Mouse (Mus musculus) ES-Bruce4 (cell line): Measurements from ENCODE around the gene Uap1. TPM values are rescaled to one million over a fixed set of nuclear protein-coding genes. Genes with fewer than 3 reads are reported as not detected.

Source experiments
- H3K27ac ChIP-seq: 2 replicates; pipeline ENCODE4 v1.5.1; 2012; ENCODE audit warnings: low read length, inconsistent platforms; ENCODE audit not compliant: insufficient read depth
- H3K27me3 ChIP-seq: 2 replicates; pipeline ENCODE4 v1.6.1; 2012; ENCODE audit warnings: mild to moderate bottlenecking, low read length, inconsistent platforms; ENCODE audit not compliant: control insufficient read depth, poor library complexity, insufficient read depth, severe bottlenecking
- H3K36me3 ChIP-seq: 2 replicates; pipeline ENCODE4 v1.6.1; 2012; ENCODE audit warnings: inconsistent platforms, mild to moderate bottlenecking, low read length, moderate library complexity; ENCODE audit not compliant: control insufficient read depth, poor library complexity, insufficient read depth, severe bottlenecking
- H3K4me1 ChIP-seq: one replicate; pipeline ENCODE4 v1.8.1; 2011; ENCODE audit warnings: low read length; ENCODE audit not compliant: control insufficient read depth, insufficient read depth
- H3K4me3 ChIP-seq: 2 replicates; pipeline ENCODE4 v1.5.1; 2011; ENCODE audit warnings: low read depth, mild to moderate bottlenecking, low read length
- H3K9ac ChIP-seq: 2 replicates; pipeline ENCODE4 v1.6.1; 2012; ENCODE audit warnings: low read depth, mild to moderate bottlenecking, inconsistent platforms; ENCODE audit not compliant: poor library complexity, severe bottlenecking
- H3K9me3 ChIP-seq: replicated peaks from 2 replicates; pipeline ENCODE4 v1.6.1; 2012; ENCODE audit warnings: mild to moderate bottlenecking, low read length, inconsistent platforms; ENCODE audit not compliant: control insufficient read depth, poor library complexity, insufficient read depth, severe bottlenecking
- CTCF ChIP-seq: IDR thresholded peaks from one replicate; pipeline ENCODE4 v1.8.1; 2011; ENCODE audit warnings: low read depth, low read length
- EP300 ChIP-seq: IDR thresholded peaks from 2 replicates; pipeline ENCODE4 v1.6.1; 2011; ENCODE audit warnings: low read depth, low read length; ENCODE audit not compliant: insufficient read depth
- POLR2A ChIP-seq: IDR thresholded peaks from one replicate; pipeline ENCODE4 v1.8.1; 2011; ENCODE audit warnings: low read length; ENCODE audit not compliant: insufficient read depth
- polyA plus RNA-seq: library from polyadenylated mRNA; stranded (reverse); fragments of >200 nt; gene quantifications from 2 replicates; pipeline ENCODE4 v1.2.4, GENCODE M21; 2011; ENCODE audit warnings: low read depth; ENCODE audit not compliant: missing spikeins, insufficient read depth, insufficient read length

Gene Uap1
- polyA plus RNA-seq, 1 experiment, result 57.6 TPM

DNA sequence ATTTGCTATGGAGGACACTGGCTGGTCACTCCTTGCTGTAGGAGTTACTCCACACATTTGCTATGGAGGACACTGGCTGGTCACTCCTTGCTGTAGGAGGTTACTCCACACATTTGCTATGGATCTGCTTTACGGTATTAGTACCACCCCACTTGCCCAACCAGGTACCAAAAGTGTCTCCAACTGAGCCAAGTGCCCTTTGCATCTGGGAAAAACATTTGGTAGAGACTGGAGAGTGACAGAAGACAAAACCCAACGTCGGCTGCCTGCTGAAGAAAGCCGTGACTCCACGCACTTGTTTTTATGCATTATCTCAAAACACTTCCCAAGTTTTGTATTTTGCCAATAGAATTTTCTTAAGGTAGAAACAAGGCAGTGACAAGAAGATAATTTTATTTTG is 33.1 kb downstream of the Uap1 start:
- no peaks in the 10 kb centered on the region for H3K4me1 ChIP-seq
- no peak for TF ChIP-seq POLR2A
- no peak for TF ChIP-seq EP300
- TF ChIP-seq CTCF, result no peak

DNA sequence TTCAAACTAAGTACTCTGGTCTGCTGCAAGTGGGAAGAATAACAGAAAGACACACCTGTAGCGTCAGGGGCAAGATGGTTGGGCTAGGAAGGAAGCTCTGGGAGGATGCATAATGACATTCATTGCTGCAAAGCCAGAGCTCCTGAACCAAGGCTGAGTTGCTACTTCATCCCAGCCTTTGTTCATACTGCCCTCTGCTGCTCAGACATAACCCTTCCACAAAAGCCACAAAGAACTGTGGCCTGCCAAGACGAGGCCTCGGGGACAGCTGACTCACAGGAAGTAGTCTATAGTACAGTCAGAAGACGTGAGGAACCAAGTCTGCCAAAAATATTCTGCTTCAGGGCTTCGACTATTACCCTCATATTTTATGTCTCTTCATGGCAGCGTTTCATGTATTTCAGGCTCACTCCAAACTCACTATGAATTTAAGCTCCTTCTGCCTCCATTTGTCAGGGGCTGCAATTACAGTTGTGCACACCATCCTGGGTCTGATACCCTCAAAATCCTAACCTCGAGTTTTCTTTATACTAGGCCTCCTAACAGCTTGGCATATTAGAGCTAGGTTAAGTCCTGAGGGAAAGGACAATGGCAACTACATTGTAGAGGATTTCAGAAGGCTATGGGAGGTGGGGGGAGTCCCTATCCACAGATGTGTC is 38.3 kb downstream of the Uap1 start:
- no peaks in the 10 kb centered on the region for H3K9me3 ChIP-seq
- no peak overlapping the region for H3K4me3 ChIP-seq
- TF ChIP-seq CTCF, result peak; percentile 60
- no peak for TF ChIP-seq EP300
- no peaks in the 10 kb centered on the region for H3K36me3 ChIP-seq
- H3K27me3 ChIP-seq, result no peaks in the 10 kb centered on the region
- no peaks in the 10 kb centered on the region for H3K4me1 ChIP-seq
- no peak overlapping the region for H3K27ac ChIP-seq
- H3K9ac ChIP-seq, result no peak overlapping the region

More for the DNA sequence above, 33.1 kb downstream of the Uap1 start:
- no peak overlapping the region for H3K4me3 ChIP-seq
- H3K27me3 ChIP-seq, result no peaks in the 10 kb centered on the region
- no peaks in the 10 kb centered on the region; the same call in none of the 2 replicates for H3K36me3 ChIP-seq
- no peak overlapping the region for H3K27ac ChIP-seq
- H3K9me3 ChIP-seq, result no peaks in the 10 kb centered on the region
- H3K9ac ChIP-seq, result no peak overlapping the region

DNA sequence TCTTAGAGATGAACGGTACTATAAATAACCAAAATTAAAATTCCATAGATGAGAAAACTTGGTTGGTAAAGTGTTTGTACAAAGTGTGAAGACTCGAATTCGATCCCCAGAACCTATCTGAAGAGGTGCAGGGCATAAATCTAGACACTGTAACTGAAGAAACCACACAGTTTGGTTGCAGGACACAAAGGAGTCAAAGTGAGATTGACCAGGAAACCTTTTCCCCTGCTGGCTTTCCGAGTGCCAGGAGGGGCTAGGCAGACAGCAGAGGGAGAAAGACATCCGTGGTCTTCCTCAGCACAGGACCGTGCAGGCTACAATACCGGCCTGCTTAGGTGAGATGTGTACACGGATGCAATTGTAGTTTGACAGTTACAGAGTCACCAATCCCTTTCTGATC is 40.5 kb downstream of the Uap1 start:
- TF ChIP-seq POLR2A, result no peak
- TF ChIP-seq EP300, result no peak
- TF ChIP-seq CTCF, result no peak
- no peak overlapping the region for H3K4me3 ChIP-seq
- no peaks in the 10 kb centered on the region for H3K36me3 ChIP-seq
- no peaks in the 10 kb centered on the region for H3K9me3 ChIP-seq
- no peak overlapping the region for H3K9ac ChIP-seq
- H3K4me1 ChIP-seq, result no peaks in the 10 kb centered on the region
- H3K27ac ChIP-seq, result no peak overlapping the region
- peaks cover 1% of the 10 kb centered on the region; the same call in 1 of the 2 replicates for H3K27me3 ChIP-seq

DNA sequence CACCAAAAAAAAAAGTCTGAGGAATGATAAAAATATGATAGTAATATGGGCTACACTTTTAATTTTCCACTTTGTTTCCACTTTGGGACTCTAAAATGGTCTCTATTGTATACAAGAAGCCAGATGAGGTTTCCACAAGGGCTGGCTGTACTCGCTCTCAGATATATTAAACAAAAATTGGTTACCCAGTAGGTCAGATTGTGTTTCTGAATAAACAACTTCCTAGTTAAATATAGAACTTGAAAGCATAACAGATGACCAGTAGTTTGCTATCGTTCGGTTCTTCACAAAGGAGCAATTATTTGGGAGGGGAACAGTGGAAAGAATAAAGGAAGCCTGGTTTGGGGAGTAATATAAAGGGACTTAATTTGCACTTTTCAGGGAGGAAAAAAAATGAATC is 43.8 kb downstream of the Uap1 start:
- no peak for TF ChIP-seq POLR2A
- TF ChIP-seq CTCF, result no peak
- TF ChIP-seq EP300, result no peak
- Histone ChIP-seq H3K36me3 (no peaks in the 10 kb centered on the region), H3K9me3 (0 out of 2 replicates have a peak, but pooled peaks cover 2% of the 10 kb centered on the region), H3K4me3 (no peak overlapping the region), H3K27ac (no peak overlapping the region), H3K9ac (no peak overlapping the region), H3K27me3 (peaks cover 1% of the 10 kb centered on the region; the same call in 1 of the 2 replicates), H3K4me1 (no peaks in the 10 kb centered on the region)

DNA sequence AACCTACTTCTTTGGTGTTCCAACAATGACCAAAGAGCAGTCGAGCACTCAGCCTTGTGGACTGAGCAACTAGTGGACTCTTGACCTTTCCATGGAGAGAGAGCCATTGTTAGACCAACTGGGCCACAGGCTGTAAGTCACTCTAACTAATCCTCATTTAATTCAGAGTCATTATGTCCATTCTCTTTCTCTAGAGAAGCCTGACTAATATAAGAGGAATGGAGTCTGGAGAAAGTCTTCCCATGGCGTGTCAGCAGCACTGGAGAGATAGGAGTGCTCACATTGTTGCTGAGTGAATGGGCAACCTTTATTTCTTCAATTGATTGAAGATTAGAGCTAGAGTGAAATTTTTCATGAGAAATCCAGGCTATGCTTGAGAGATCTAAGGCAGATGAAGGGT is 50.1 kb downstream of the Uap1 start:
- Histone ChIP-seq H3K4me1 (no peaks in the 10 kb centered on the region), H3K4me3 (no peak overlapping the region), H3K27me3 (no peaks in the 10 kb centered on the region), H3K27ac (no peak overlapping the region), H3K9me3 (peaks cover 13% of the 10 kb centered on the region), H3K9ac (no peak overlapping the region), H3K36me3 (no peaks in the 10 kb centered on the region; the same call in 1 of the 2 replicates)
- TF ChIP-seq EP300, result no peak
- no peak for TF ChIP-seq CTCF
- TF ChIP-seq POLR2A, result no peak

DNA sequence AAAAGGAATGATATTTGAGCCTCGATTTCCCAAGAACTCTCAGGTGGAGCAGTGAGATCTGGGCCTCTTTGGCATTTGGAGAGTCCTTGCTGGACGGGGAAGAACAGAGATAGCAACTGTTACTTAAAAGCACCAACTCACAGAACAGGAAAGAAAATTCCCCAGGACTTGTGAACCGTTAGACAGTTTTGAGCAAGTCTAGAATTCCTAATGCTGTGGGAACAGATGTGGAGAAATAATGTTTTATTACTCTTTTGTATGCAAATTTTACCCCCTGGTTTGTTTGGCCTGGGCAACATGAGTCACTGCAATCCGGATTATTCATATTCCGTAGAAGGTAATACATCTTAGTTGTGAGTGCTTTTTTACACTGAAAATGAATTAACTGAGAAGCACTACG is 61.1 kb downstream of the Uap1 start:
- H3K4me1 ChIP-seq, result no peaks in the 10 kb centered on the region
- no peak overlapping the region for H3K9ac ChIP-seq
- H3K9me3 ChIP-seq, result peaks cover 8% of the 10 kb centered on the region
- TF ChIP-seq POLR2A (no peak), EP300 (no peak), CTCF (no peak)
- H3K27me3 ChIP-seq, result no peaks in the 10 kb centered on the region
- no peaks in the 10 kb centered on the region for H3K36me3 ChIP-seq
- H3K4me3 ChIP-seq, result no peak overlapping the region
- H3K27ac ChIP-seq, result no peak overlapping the region
